Mouse (Mus musculus) MEL (cell line): ENCODE measurements around the gene Tmem200a. TPM values are rescaled to one million over a fixed set of nuclear protein-coding genes. Genes with fewer than 3 reads are reported as not detected.

ENCODE experiments used
- DNase-seq: peaks from one replicate; pipeline ENCODE4 v3.0.0; 2011; ENCODE audit warnings: low read depth, low spot score
- H3K27ac ChIP-seq: 2 replicates; pipeline ENCODE4 v1.5.1; 2012; ENCODE audit warnings: low read depth, mild to moderate bottlenecking, control low read depth, low read length, moderate library complexity; ENCODE audit not compliant: control insufficient read depth
- H3K27me3 ChIP-seq, 2 experiments: fragments of 150-350 bp in 1 of 2; sonication (generic) in 1 of 2; 2 replicates each; pipeline ENCODE4 v1.6.1; 2012; ENCODE audit warnings: low read length in 2 of 2, mild to moderate bottlenecking in 2 of 2, improper control_type of control experiment in 1 of 2, moderate library complexity in 1 of 2; ENCODE audit not compliant: insufficient read depth in 2 of 2, control insufficient read depth in 1 of 2
- H3K36me3 ChIP-seq, 2 experiments: 2 replicates each; pipeline ENCODE4 v1.6.1; 2012 to 2014; ENCODE audit warnings: low read length in 2 of 2, improper control_type of control experiment in 1 of 2, inconsistent platforms in 1 of 2, mild to moderate bottlenecking in 1 of 2; ENCODE audit not compliant: insufficient read depth in 2 of 2, control insufficient read depth in 1 of 2
- H3K4me1 ChIP-seq, 2 experiments: fragments of 150-350 bp in 1 of 2; sonication (generic) in 1 of 2; 2 replicates each; pipeline ENCODE4 v1.6.1; 2012; ENCODE audit warnings: low read length in 2 of 2, improper control_type of control experiment in 1 of 2, mild to moderate bottlenecking in 1 of 2; ENCODE audit not compliant: insufficient read depth in 2 of 2, control insufficient read depth in 1 of 2
- H3K4me3 ChIP-seq, 2 experiments: fragments of 150-350 bp in 1 of 2; sonication (generic) in 1 of 2; 2 replicates each; pipeline ENCODE4 v1.5.1; 2012; ENCODE audit warnings: low read depth in 2 of 2, low read length in 2 of 2, mild to moderate bottlenecking in 2 of 2, moderate library complexity in 2 of 2, control low read depth in 1 of 2, improper control_type of control experiment in 1 of 2; ENCODE audit not compliant: control insufficient read depth in 1 of 2, insufficient read depth in 1 of 2
- H3K79me2 ChIP-seq: 2 replicates; pipeline ENCODE4 v1.6.1; 2012; ENCODE audit warnings: mild to moderate bottlenecking, low read length, moderate library complexity; ENCODE audit not compliant: control insufficient read depth, poor library complexity, insufficient read depth
- H3K9ac ChIP-seq: 2 replicates; pipeline ENCODE4 v1.6.1; 2012; ENCODE audit warnings: low read depth, mild to moderate bottlenecking, control low read depth, low read length, moderate library complexity; ENCODE audit not compliant: control insufficient read depth, poor library complexity, severe bottlenecking
- H3K9me3 ChIP-seq: fragments of 150-350 bp; sonication (generic); replicated peaks from 2 replicates; pipeline ENCODE4 v1.6.1; 2012; ENCODE audit warnings: mild to moderate bottlenecking, low read length, improper control_type of control experiment, moderate library complexity; ENCODE audit not compliant: insufficient read depth
- CHD1 ChIP-seq: IDR thresholded peaks from 2 replicates; pipeline ENCODE4 v1.6.1; 2012; ENCODE audit warnings: low read depth, mild to moderate bottlenecking, inconsistent platforms, low read length, improper control_type of control experiment
- CHD2 ChIP-seq: IDR thresholded peaks from 2 replicates; pipeline ENCODE4 v1.6.1; 2011; ENCODE audit warnings: low read length, improper control_type of control experiment
- CTCF ChIP-seq, 3 experiments: IDR thresholded peaks in 2 of 3; conservative IDR thresholded peaks in 1 of 3; 2 replicates each; pipeline ENCODE4 v1.5.1; 2011 to 2012; ENCODE audit warnings: low read length in 3 of 3, low read depth in 2 of 3, mild to moderate bottlenecking in 2 of 3, improper control_type of control experiment in 1 of 3, inconsistent platforms in 1 of 3, mixed read lengths in 1 of 3, moderate library complexity in 1 of 3; ENCODE audit not compliant: control insufficient read depth in 1 of 3, insufficient read depth in 1 of 3, poor library complexity in 1 of 3, severe bottlenecking in 1 of 3
- E2F4 ChIP-seq: IDR thresholded peaks from 2 replicates; pipeline ENCODE4 v1.6.1; 2011; ENCODE audit warnings: low read depth, low read length, improper control_type of control experiment, borderline replicate concordance
- EP300 ChIP-seq, 2 experiments: IDR thresholded peaks; 2 replicates each; pipeline ENCODE4 v1.6.1; 2011; ENCODE audit warnings: improper control_type of control experiment in 2 of 2, low read length in 2 of 2, low read depth in 1 of 2, mild to moderate bottlenecking in 1 of 2
- HCFC1 ChIP-seq: IDR thresholded peaks from 2 replicates; pipeline ENCODE4 v1.6.1; 2012; ENCODE audit warnings: low read depth, mild to moderate bottlenecking, inconsistent platforms, low read length, improper control_type of control experiment, moderate library complexity
- JUND ChIP-seq: IDR thresholded peaks from 2 replicates; pipeline ENCODE4 v1.6.1; 2011; ENCODE audit warnings: low read depth, mild to moderate bottlenecking, improper control_type of control experiment, low read length
- KAT2A ChIP-seq: conservative IDR thresholded peaks from 2 replicates; pipeline ENCODE4 v1.6.1; 2012; ENCODE audit warnings: low read depth, low read length, improper control_type of control experiment, inconsistent platforms
- MAZ ChIP-seq: IDR thresholded peaks from 2 replicates; pipeline ENCODE4 v1.6.1; 2012; ENCODE audit warnings: low read depth, mild to moderate bottlenecking, inconsistent platforms, low read length, improper control_type of control experiment
- MEF2A ChIP-seq: IDR thresholded peaks from 2 replicates; pipeline ENCODE4 v1.6.1; 2014; ENCODE audit warnings: low read depth, mild to moderate bottlenecking, inconsistent platforms, low read length, improper control_type of control experiment; ENCODE audit not compliant: poor library complexity, insufficient replicate concordance, severe bottlenecking; ENCODE audit errors: extremely low read depth
- MYC ChIP-seq: IDR thresholded peaks from 2 replicates; pipeline ENCODE4 v1.6.1; 2011; ENCODE audit warnings: low read depth, mild to moderate bottlenecking, low read length, improper control_type of control experiment, moderate library complexity
- SMC3 ChIP-seq: IDR thresholded peaks from 2 replicates; pipeline ENCODE4 v1.6.1; 2011; ENCODE audit warnings: low read depth, low read length, improper control_type of control experiment
- TAL1 ChIP-seq: IDR thresholded peaks from 2 replicates; pipeline ENCODE4 v1.6.1; 2012; ENCODE audit warnings: mild to moderate bottlenecking, inconsistent platforms, low read length, moderate library complexity, mixed read lengths
- TCF12 ChIP-seq: IDR thresholded peaks from 2 replicates; pipeline ENCODE4 v1.6.1; 2014; ENCODE audit warnings: low read depth, mild to moderate bottlenecking, inconsistent platforms, low read length, improper control_type of control experiment, moderate library complexity
- UBTF ChIP-seq: IDR thresholded peaks from 2 replicates; pipeline ENCODE4 v1.6.1; 2012; ENCODE audit warnings: low read depth, mild to moderate bottlenecking, inconsistent platforms, low read length, improper control_type of control experiment, moderate library complexity, borderline replicate concordance; ENCODE audit not compliant: insufficient read depth
- USF1 ChIP-seq: IDR thresholded peaks from 2 replicates; pipeline ENCODE4 v1.6.1; 2014; ENCODE audit warnings: low read depth, mild to moderate bottlenecking, inconsistent platforms, low read length, improper control_type of control experiment, moderate library complexity
- ZC3H11A ChIP-seq: IDR thresholded peaks from 2 replicates; pipeline ENCODE4 v1.6.1; 2012; ENCODE audit warnings: low read depth, mild to moderate bottlenecking, inconsistent platforms, low read length, improper control_type of control experiment
- ZKSCAN1 ChIP-seq: IDR thresholded peaks from 2 replicates; pipeline ENCODE4 v1.6.1; 2012; ENCODE audit warnings: low read depth, mild to moderate bottlenecking, inconsistent platforms, low read length, improper control_type of control experiment, moderate library complexity
- ZMIZ1 ChIP-seq: IDR thresholded peaks from 2 replicates; pipeline ENCODE4 v1.6.1; 2012; ENCODE audit warnings: low read depth, mild to moderate bottlenecking, inconsistent platforms, low read length, improper control_type of control experiment, moderate library complexity
- ZNF384 ChIP-seq: IDR thresholded peaks from 2 replicates; pipeline ENCODE4 v1.6.1; 2012; ENCODE audit warnings: low read depth, mild to moderate bottlenecking, inconsistent platforms, low read length, improper control_type of control experiment
- polyA plus RNA-seq, 2 experiments: library from polyadenylated mRNA; stranded (reverse) in 1 of 2; unstranded in 1 of 2; fragments of >175 nt in 1 of 2; fragments of >200 nt in 1 of 2; gene quantifications; 2 replicates each; pipeline versions ENCODE4 v1.2.1 to v1.2.4; 2012; ENCODE audit warnings: low replicate concordance in 2 of 2, low read depth in 1 of 2; ENCODE audit not compliant: insufficient read length in 2 of 2, insufficient read depth in 1 of 2, missing spikeins in 1 of 2
- total RNA-seq: library from RNA; depleted of rRNA; stranded (reverse); fragments of 300-350 nt; gene quantifications from 2 replicates; pipeline ENCODE4 v1.2.3, GENCODE M21; 2012

Gene Tmem200a
- total and polyA plus RNA-seq, 3 experiments: not detected

DNA sequence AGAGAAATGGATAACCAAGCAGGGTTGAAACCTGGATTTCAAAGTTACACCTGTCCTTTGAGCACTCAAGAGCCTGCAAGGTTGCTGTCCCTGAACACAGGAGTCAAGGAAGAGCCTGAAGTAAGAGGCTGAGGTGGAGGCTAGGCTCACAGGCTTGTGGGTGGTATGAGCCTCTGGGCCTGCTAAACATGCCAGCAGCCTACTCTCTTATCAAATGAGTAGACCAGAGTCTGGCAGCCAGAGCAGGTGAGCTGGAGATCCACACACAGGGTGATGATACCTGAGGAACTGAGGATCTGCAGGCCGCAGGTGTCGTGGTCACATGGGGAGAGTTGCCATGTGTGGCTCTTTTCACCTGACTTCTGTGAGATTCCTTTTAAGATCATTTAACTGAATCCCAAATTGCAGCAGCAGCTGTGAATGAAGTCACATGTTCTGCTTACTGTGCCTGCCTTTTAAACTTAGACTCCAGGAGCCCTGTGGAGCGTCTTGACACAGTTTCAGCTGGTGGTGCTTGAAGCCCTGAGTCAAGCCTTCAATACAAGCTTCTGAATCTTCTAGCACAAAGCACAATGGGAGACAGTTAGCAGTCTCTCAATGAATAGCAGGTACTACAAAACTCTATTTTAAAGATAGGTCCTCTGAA lies 19.1 kb downstream of the Tmem200a start:
- no peak for DNase-seq
- no peak overlapping the region for H3K9ac ChIP-seq
- TF ChIP-seq E2F4 (no peak), TCF12 (no peak), UBTF (no peak), MYC (no peak), ZKSCAN1 (no peak), MAZ (no peak), USF1 (no peak), CHD1 (no peak), EP300 (IDR thresholded peaks at IDR 0.05; ENCODE audit: low read depth in 1 of 2, low read length in 2 of 2) (no peak), TAL1 (no peak), CHD2 (no peak), ZMIZ1 (no peak), ZNF384 (no peak), HCFC1 (no peak), KAT2A (no peak), MEF2A (no peak), CTCF (IDR thresholded peaks at IDR 0.05 in 2 of 3, conservative IDR thresholded peaks at IDR 0.05 in 1 of 3; ENCODE audit: control insufficient read depth in 1 of 3, insufficient read depth in 1 of 3, low read depth in 2 of 3, low read length in 3 of 3, poor library complexity in 1 of 3, severe bottlenecking in 1 of 3) (no peak), ZC3H11A (no peak), JUND (no peak)
- TF ChIP-seq, all 39 proteins: peak for 0
- Histone ChIP-seq H3K36me3 (no peaks in the 10 kb centered on the region), H3K4me3 (no peak overlapping the region), H3K27me3 (no peaks in the 10 kb centered on the region), H3K9me3 (no peaks in the 10 kb centered on the region), H3K4me1 (no peaks in the 10 kb centered on the region), H3K79me2 (no peaks in the 10 kb centered on the region), H3K27ac (no peak overlapping the region)

DNA sequence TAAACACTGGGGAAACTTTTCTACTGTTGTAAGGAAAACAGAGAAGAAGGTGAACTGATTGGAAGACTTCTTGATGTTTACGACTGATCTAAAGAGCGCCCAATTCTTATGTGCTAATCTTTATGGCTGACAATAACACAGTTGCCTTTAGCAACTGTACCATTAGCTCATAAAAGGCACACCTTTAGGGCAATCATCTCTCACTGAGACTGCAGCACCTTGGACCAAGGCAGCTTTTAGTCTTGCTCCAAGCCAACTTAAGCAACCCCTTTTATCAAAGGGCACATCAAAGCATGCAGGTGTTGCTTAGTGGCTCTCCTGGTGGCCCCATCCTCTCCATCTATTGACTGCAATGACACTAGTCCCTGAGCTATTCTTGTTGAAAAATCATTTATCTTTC lies 27.7 kb downstream of the Tmem200a start:
- no peaks in the 10 kb centered on the region for H3K27me3 ChIP-seq
- no peaks in the 10 kb centered on the region for H3K9me3 ChIP-seq
- no peak for DNase-seq
- H3K79me2 ChIP-seq: no peaks in the 10 kb centered on the region
- no peaks in the 10 kb centered on the region for H3K36me3 ChIP-seq
- H3K9ac ChIP-seq: no peak overlapping the region
- H3K4me1 ChIP-seq: no peaks in the 10 kb centered on the region
- no peak overlapping the region for H3K4me3 ChIP-seq
- TF ChIP-seq SMC3: no peak
- H3K27ac ChIP-seq: no peak overlapping the region
